Mouse (Mus musculus): Measurements from ENCODE around the gene Ttc28.

Gene Ttc28

DNA sequence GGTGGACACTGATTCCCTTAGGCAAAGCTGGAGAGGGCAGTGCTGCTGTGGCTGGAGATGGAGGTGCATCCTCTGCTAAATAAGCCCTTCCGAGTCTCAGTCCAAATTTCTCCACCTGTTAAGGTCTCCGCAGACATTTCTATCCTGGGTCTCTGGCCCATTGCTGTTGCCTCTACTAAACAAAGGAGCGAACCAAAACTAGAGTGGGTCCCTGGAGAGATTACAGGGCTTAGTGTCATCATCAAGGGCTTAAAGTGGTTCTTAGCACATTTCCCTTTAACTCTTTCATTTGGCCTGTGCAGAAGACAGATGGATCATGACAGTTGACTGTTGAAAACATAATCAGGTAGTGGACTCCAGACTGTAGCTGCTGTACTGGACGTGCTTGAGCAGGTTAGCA, 9.0 kb downstream of the Ttc28 start:
- DNase-seq (ENCODE audit: low spot score in 2 of 2): no peak

DNA sequence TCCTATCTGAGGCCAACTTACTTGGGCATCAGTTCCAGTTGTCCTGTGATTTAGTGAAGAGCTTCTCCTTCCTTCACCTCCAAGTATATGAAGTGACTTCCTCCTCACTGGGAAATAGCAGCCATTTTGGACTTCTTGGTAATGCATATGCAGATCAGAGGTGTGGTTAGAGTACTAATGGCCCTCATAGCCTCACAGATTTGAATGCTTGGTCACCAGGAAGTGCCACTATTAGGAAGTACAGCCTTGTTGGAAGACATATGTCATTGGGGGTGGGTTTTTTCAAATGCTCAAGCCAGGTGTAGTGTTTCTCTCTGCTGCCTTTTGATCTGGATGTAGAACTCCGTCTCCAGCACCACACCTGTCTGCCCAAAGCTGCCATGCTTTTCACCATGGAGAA, 10.3 kb downstream of the Ttc28 start:
- DNase-seq (ENCODE audit: low spot score in 2 of 2): no peak

DNA sequence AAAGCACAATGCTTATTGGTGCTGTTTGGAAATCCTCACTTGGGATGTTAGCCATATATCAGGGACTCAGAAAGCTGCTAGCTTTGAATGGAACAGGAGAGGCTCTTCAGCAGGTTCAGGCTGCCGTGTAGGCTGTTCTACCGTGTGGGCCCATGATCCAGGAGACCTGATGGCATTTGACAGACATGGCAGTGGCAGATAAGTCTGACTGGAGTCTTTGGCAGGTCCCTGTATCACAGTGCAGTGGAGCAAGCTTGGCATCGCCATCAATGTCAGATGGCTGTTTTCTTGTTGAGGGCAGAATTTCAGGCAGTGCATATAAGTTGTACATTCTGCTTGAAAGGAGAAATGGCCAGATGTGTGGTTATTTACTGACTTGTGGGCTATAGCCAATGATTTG, 11.0 kb downstream of the Ttc28 start:
- no peak for DNase-seq (ENCODE audit: low spot score in 2 of 2)

DNA sequence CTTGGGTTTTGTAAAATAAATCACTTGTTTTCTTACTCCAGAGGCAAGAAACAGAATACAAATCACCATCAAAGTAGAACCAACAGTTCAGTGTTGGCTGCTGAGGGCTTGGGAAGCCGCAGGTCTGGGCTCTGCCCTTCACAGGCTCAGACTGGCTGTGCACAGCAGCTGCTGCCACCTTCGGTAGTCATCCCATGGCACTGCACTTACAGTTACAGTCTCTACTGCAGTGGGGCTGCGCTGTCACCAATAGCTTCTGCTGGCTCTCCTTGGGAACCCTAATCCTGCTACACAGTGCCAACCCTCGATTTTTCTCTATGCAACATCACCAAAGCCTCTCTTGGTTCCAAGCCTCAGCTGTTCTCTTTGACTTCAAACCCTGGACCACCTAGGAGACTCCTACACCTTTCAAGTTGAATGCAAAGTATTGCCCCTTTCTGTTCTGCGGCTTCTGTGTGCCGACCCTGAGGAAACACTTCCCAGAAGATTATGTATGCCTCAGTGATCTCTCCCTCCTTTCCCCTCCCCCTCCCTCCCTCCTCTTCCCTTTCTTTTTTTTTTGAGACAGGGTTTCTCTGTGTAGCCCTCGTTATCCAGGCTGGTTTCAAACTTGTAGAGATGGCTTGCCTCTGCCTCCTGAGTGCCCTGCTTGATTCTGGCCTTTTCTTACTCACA, 17.6 kb downstream of the Ttc28 start:
- no peak for DNase-seq (ENCODE audit: low spot score in 2 of 2)

GRCm38 (mm10) chr5:110898169-110898568, 18.6 kb downstream of the Ttc28 start:
- no peak for DNase-seq (ENCODE audit: low spot score in 2 of 2)

DNA sequence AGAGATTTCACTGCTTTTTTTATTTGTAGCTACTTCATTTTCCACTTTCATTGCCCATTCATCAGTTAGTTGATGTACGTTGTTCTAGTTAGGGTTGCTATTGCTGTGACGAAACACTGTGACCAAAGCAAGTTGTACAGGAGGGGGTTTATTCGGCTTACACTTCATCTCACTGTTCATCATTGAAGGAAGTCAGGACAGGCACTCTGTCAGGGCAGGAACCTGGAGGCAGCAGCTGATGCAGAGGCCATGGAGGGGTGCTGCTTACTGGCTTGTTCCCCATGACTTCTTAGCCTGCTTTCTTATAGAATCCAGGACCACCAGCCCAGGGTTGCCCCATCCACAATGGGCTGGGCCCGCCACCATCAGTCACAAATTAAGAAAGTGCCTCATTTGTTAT, 19.2 kb downstream of the Ttc28 start:
- DNase-seq (ENCODE audit: low spot score in 2 of 2): no peak

- no peak for DNase-seq (ENCODE audit: low spot score in 2 of 2)
These were observed 20.7 kb downstream of the Ttc28 start for GRCm38 (mm10) chr5:110900331-110900730.

GRCm38 (mm10) chr5:110906708-110907107, 27.1 kb downstream of the Ttc28 start:
- no peak for DNase-seq (ENCODE audit: low spot score in 2 of 2)

DNA sequence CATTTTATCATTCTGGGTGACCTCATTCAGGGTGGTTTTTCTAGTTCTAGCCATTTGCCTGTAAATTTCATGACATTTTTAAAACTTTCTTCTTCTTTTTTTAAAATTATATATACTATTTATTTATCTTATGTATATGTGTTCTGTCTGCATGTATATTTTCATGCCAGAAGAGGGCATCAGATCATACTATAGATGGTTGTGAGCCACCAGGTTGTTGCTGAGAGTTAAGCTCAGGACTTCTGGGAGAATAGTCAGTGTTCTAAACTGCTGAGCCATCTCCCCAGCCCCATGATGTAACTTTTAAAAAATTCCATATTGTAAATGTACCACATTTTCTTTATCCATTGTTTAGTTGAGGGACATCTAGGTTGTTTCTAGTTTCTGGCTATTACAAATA, 29.3 kb downstream of the Ttc28 start:
- DNase-seq (ENCODE audit: low spot score in 2 of 2): no peak

DNA sequence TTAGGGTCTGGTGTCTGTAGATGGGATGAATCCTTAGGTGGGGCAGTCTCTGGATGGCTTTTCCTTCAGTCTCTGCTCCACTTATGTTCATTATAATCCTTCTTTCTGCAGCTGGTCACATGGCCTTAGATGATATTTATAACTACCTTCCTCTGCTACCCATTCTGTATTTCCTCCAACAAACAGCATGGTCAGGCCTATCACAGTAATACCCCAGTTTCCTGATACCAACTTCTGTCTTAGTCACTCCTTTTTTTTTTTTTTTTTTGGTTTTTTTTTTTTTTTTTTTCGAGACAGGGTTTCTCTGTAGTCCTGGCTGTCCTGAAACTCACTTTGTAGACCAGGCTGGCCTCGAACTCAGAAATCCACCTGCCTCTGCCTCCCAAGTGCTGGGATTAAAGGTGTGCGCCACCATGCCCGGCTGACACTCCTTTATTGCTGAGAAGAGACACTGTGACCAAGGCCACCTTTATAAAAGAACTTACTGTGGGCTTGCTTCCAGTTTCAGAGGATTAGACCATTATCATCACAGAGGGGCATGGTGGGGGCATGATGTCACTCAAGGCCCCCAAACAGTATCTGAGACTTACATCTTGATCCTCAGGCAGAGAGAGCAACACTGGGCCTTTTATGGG, 30.5 kb downstream of the Ttc28 start:
- no peak for DNase-seq (ENCODE audit: low spot score in 2 of 2)

DNA sequence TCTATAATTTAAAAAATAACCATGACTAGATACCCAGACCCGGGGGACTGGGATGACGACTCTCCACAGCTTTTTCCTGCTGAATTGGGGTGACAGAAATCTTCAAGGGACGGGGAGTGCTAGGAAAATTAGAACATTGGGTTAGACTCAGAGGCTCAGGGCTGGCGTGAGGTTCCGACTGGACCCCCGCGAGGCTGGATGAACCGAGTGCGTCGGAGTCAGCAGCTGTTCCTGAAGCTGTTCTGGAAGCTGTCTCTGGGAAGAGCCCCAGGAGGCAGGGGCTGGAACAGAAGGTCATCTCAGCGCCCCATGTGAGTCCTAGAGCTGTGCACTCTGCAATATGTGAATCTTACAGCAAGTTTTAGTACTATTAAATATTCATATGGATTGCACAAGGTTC, 35.3 kb downstream of the Ttc28 start:
- no peak for DNase-seq (ENCODE audit: low spot score in 2 of 2)

- no peak for DNase-seq (ENCODE audit: low spot score in 2 of 2)
These were observed 36.6 kb downstream of the Ttc28 start for GRCm38 (mm10) chr5:110916241-110916640.

GRCm38 (mm10) chr5:110919541-110919940, 39.9 kb downstream of the Ttc28 start:
- DNase-seq (ENCODE audit: low spot score in 2 of 2): no peak

DNA sequence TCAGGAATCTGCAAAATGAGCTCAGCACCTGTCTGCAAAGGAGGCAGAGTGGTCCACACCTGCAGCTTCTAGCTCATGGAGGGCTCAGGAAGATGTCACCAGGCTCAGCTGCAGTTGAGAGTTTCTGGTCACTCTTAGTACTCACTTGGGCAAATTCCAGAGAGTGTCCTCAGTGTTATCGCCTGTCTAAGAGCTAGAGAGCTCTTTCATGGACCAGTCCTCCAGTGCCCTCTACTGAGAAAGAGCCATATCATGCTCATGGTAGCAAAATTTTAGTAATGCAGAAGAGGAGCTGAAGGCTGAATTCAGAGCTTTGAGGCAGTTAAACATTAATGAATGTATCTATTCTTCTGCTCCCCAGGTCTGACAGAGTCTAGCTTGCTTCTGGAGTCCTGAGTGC, 43.7 kb downstream of the Ttc28 start:
- no peak for DNase-seq (ENCODE audit: low spot score in 2 of 2)

GRCm38 (mm10) chr5:110924636-110925035, 45.0 kb downstream of the Ttc28 start:
- DNase-seq (ENCODE audit: low spot score in 2 of 2): no peak

DNA sequence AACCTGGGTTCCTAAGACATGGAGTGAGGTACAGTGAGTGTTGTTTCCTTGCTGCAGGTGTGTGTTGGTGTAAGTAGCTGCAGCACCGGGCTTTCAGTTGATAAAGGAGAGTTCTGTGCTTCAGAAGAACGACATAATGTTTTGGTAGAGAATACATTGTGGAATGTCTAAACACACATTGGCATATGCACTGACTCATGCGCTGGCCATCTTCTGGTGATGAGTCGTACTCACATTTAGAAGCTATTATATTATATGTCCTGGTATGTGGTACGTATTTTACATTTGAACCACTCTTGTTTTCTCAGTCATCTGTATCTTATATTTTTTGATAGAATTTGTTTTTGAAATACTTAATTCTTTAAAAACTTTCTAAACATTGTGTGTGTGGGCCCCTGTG, 46.2 kb downstream of the Ttc28 start:
- no peak for DNase-seq (ENCODE audit: low spot score in 2 of 2)

- no peak for DNase-seq (ENCODE audit: low spot score in 2 of 2)
These were observed 48.7 kb downstream of the Ttc28 start for GRCm38 (mm10) chr5:110928289-110928688.

- DNase-seq (ENCODE audit: low spot score in 2 of 2): no peak
These were observed 49.7 kb downstream of the Ttc28 start for GRCm38 (mm10) chr5:110929306-110929705.

GRCm38 (mm10) chr5:110936606-110937005, 57.0 kb downstream of the Ttc28 start:
- no peak for DNase-seq (ENCODE audit: low spot score in 2 of 2)

- no peak for DNase-seq (ENCODE audit: low spot score in 2 of 2)
These were observed 64.7 kb downstream of the Ttc28 start for GRCm38 (mm10) chr5:110944326-110944725.

GRCm38 (mm10) chr5:110948476-110949399, 69.1 kb downstream of the Ttc28 start:
- no peak for DNase-seq (ENCODE audit: low spot score in 2 of 2)

- no peak for DNase-seq (ENCODE audit: low spot score in 2 of 2)
These were observed 70.2 kb downstream of the Ttc28 start for GRCm38 (mm10) chr5:110949791-110950190.

DNA sequence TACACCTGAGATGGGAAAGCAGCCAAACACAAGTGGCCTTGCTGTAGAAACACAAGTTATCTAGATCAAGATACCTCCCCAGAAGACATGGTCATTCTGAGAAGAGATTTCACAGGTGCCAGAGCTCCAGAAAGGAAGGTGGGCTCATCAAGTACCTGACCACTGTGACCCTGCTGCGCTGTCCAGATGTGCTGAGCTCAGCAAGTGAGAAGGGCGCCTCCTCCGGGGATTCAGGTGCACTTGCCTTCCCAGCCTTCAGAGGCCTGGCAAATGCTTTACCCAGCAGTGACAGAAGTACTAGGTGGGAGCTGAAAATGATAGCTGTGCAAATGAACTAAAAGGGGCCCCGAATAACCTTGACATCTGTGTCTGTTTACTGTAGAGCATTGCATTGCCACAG, 78.6 kb downstream of the Ttc28 start:
- DNase-seq (ENCODE audit: low spot score in 2 of 2): no peak

Measured in natural killer cell, adult 2 months (primary cell).